Mouse (Mus musculus): Measurements from ENCODE around the gene Actl9. TPM values are rescaled to one million over a fixed set of nuclear protein-coding genes. Genes with fewer than 3 reads are reported as not detected.

Actl9 gene
- polyA plus RNA-seq (2014; fragmentation: Illumina TruSeq; extraction: RNeasy Lipid Tissue Mini Kit (QIAGEN cat#74804); ENCODE audit: low read depth, low replicate concordance) = not detected

GRCm38 (mm10) chr17:33432019-33432946 is at the start of gene Actl9:
Gene Actl9, plus strand, starts transcription at chr17:33432896.

DNA sequence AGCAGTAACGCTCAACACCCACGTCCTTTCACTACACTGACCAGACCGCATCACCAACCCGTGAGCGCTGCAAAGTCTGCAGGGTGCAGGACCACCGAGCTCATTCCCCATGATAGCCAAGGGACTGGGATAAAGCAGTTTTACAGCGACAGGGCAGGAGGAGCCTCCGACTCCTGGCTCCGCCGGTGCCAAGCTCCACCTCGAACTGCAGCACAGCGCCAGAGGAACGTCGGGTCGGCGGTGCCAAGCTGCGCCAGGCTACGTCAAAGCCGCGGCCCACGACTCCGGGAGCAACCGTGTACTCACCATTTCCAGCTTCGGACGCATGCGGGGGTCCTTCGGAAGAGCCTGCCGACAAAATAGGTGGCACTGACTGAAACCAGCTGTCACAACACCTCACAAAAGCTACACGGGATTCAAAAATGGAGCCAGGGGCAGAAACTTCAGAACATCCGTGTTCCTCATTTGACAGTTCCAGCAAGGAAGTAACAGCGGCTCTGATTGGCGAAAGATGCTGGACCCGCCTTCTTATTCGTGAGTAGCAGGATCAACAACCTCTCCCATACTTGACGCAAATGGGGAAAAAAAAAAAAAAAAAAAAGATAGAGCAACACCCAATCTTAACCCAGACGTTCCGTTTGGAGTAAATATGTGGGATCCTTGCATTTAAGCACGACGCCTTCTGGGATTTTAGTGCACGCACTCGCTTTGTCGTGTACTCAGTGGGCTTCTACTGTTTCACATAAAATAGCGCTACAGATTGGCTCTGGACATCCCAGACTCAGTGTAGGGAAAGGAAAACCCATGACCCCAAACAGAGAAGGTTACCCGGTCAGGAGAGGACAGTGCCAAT is 38.3 kb upstream of the Actl9 start, which contains the start of gene Zfp101:
Gene Zfp101 (minus strand): TSS at position 460 of the 853 bp plus-strand sequence.

Other genes starting within 250 kb of the Actl9 start
- gene Olfr239, start 241.6 kb upstream of the Actl9 start, polyA plus RNA-seq (2014; fragmentation: Illumina TruSeq; extraction: RNeasy Lipid Tissue Mini Kit (QIAGEN cat#74804); ENCODE audit: low read depth, low replicate concordance) = not detected
- gene Olfr1564, start 211.2 kb upstream of the Actl9 start, polyA plus RNA-seq (2014; fragmentation: Illumina TruSeq; extraction: RNeasy Lipid Tissue Mini Kit (QIAGEN cat#74804); ENCODE audit: low read depth, low replicate concordance) = not detected
- gene Zfp955a, start 177.8 kb upstream of the Actl9 start, polyA plus RNA-seq (2014; fragmentation: Illumina TruSeq; extraction: RNeasy Lipid Tissue Mini Kit (QIAGEN cat#74804); ENCODE audit: low read depth, low replicate concordance) = 45.0 TPM
- gene Olfr63, start 168.2 kb upstream of the Actl9 start, polyA plus RNA-seq (2014; fragmentation: Illumina TruSeq; extraction: RNeasy Lipid Tissue Mini Kit (QIAGEN cat#74804); ENCODE audit: low read depth, low replicate concordance) = not detected
- 28.1 TPM for gene Zfp955b, start 143.4 kb upstream of the Actl9 start, polyA plus RNA-seq (2014; fragmentation: Illumina TruSeq; extraction: RNeasy Lipid Tissue Mini Kit (QIAGEN cat#74804); ENCODE audit: low read depth, low replicate concordance)
- 30.8 TPM for gene Zfp81, start 74.0 kb upstream of the Actl9 start, polyA plus RNA-seq (2014; fragmentation: Illumina TruSeq; extraction: RNeasy Lipid Tissue Mini Kit (QIAGEN cat#74804); ENCODE audit: low read depth, low replicate concordance)
- gene Zfp101, start 38.3 kb upstream of the Actl9 start, polyA plus RNA-seq (2014; fragmentation: Illumina TruSeq; extraction: RNeasy Lipid Tissue Mini Kit (QIAGEN cat#74804); ENCODE audit: low read depth, low replicate concordance) = 23.2 TPM
- gene Adamts10, start 91.3 kb downstream of the Actl9 start, polyA plus RNA-seq (2014; fragmentation: Illumina TruSeq; extraction: RNeasy Lipid Tissue Mini Kit (QIAGEN cat#74804); ENCODE audit: low read depth, low replicate concordance) = 3.8 TPM
- gene Myo1f, start 122.8 kb downstream of the Actl9 start, polyA plus RNA-seq (2014; fragmentation: Illumina TruSeq; extraction: RNeasy Lipid Tissue Mini Kit (QIAGEN cat#74804); ENCODE audit: low read depth, low replicate concordance) = 0.82 TPM
- gene Zfp414, start 196.2 kb downstream of the Actl9 start, polyA plus RNA-seq (2014; fragmentation: Illumina TruSeq; extraction: RNeasy Lipid Tissue Mini Kit (QIAGEN cat#74804); ENCODE audit: low read depth, low replicate concordance) = 2.3 TPM
- gene Pram1, start 205.2 kb downstream of the Actl9 start, polyA plus RNA-seq (2014; fragmentation: Illumina TruSeq; extraction: RNeasy Lipid Tissue Mini Kit (QIAGEN cat#74804); ENCODE audit: low read depth, low replicate concordance) = not detected

Data from adrenal gland, adult 10 weeks (tissue).